Comparison of ENCODE assay signal across 13 mouse cellular contexts in genomic region chr17:25374011-25374410, GRCm38 (mm10). TPM values are rescaled to one million over a fixed set of nuclear protein-coding genes. Genes with fewer than 3 reads are reported as not detected.
A peak's percentile ranks its signal among the peaks of the same experiment; 100 is the strongest.
DNase-seq lines count a peak whose midpoint lies in the region; ATAC-seq and TF ChIP-seq lines count a peak whose summit lies in the region.
"Had no signal": no experiment of that assay in that cellular context is flagged by ENCODE, and none has a peak within 500 bp of the region (broad histone marks: within the 10 kb centered on the region; RNA-seq: fewer than 3 reads in every experiment).

No protein-coding gene starts in this region.

- 36% methylated on average over 9 of the region's 9 CpGs for WGBS in heart, adult 2 months
- WGBS in liver, postnatal 0 days (ENCODE audit: insufficient replicate concordance) = 49% methylated on average over 9 of the region's 9 CpGs
- 45% methylated on average over 9 of the region's 9 CpGs for WGBS in liver, embryonic 12.5 days (ENCODE audit: insufficient replicate concordance)

- intact Hi-C loops in heart, postnatal 10 days (cut with DNase I) = no loop called here
- intact Hi-C loops in heart, adult 2 months (cut with DNase I) = no loop called here

- H3K4me3 ChIP-seq in heart, adult 2 months = no peak overlapping the region
- no peak overlapping the region for H3K4me3 ChIP-seq in liver, postnatal 0 days (ENCODE audit: low read depth, low read length)
- H3K4me3 ChIP-seq in liver, embryonic 12.5 days = no peak overlapping the region
- H3K4me3 ChIP-seq: neural tube, embryonic 12.5 days had no signal

- no peak overlapping the region for H3K9ac ChIP-seq in heart, adult 2 months (ENCODE audit: low read depth, low read length)
- no peak overlapping the region for H3K9ac ChIP-seq in liver, postnatal 0 days (replicated peaks)
- no peak overlapping the region for H3K9ac ChIP-seq in liver, embryonic 12.5 days
- H3K9ac ChIP-seq: neural tube, embryonic 12.5 days had no signal

- no peaks in the 10 kb centered on the region for H3K27me3 ChIP-seq in heart, adult 2 months (ENCODE audit: control insufficient read depth, insufficient read depth, low read length)
- H3K27me3 ChIP-seq in liver, postnatal 0 days (ENCODE audit: insufficient read depth, low read length) = no peaks in the 10 kb centered on the region
- H3K27me3 ChIP-seq in liver, embryonic 12.5 days (replicated peaks) = peaks cover 15% of the 10 kb centered on the region

- no peaks in the 10 kb centered on the region for H3K79me2 ChIP-seq in heart, adult 2 months (replicated peaks; ENCODE audit: control insufficient read depth, insufficient read depth, low read length)

- H3K9me3 ChIP-seq in liver, postnatal 0 days (ENCODE audit: low read length) = no peaks in the 10 kb centered on the region
- H3K9me3 ChIP-seq in liver, embryonic 12.5 days (replicated peaks) = peaks cover 20% of the 10 kb centered on the region
- H3K9me3 ChIP-seq: neural tube, embryonic 12.5 days had no signal

- no peaks in the 10 kb centered on the region for H3K36me3 ChIP-seq in heart, adult 2 months (ENCODE audit: control insufficient read depth, insufficient read depth, low read length)
- H3K36me3 ChIP-seq in liver, postnatal 0 days (replicated peaks; ENCODE audit: insufficient read depth, low read length) = no peaks in the 10 kb centered on the region
- H3K36me3 ChIP-seq in liver, embryonic 12.5 days = peaks cover 9% of the 10 kb centered on the region

- no peak overlapping the region for H3K4me2 ChIP-seq in liver, postnatal 0 days (ENCODE audit: low read depth, low read length)
- H3K4me2 ChIP-seq in liver, embryonic 12.5 days = no peak overlapping the region
- H3K4me2 ChIP-seq: neural tube, embryonic 12.5 days had no signal

- DNase-seq in heart, postnatal 10 days = peak; percentile 12 to 23
- DNase-seq in heart, adult 2 months = no peak
- no peak for DNase-seq in liver, postnatal 0 days
- peak; percentile 50 for DNase-seq in embryo, embryonic 10 days (ENCODE audit: low spot score)
- peak; percentile 58 to 78 for DNase-seq in lung, postnatal 4 days
- DNase-seq in thymus, postnatal 0 days (ENCODE audit: low spot score) = no peak
- DNase-seq: cerebellum, adult 11 months; thymus, adult 18-20 months had no signal

- H3K27ac ChIP-seq in heart, adult 2 months = no peak overlapping the region
- no peak overlapping the region for H3K27ac ChIP-seq in liver, postnatal 0 days (ENCODE audit: low read depth)
- no peak overlapping the region for H3K27ac ChIP-seq in liver, embryonic 12.5 days
- H3K27ac ChIP-seq: neural tube, embryonic 12.5 days had no signal

- no peak for ATAC-seq in liver, postnatal 0 days
- ATAC-seq in liver, embryonic 12.5 days = no peak
- ATAC-seq in megakaryocyte-erythroid progenitor cell, adult 5-6 weeks (replicated peaks; ENCODE audit: low FRiP score, low TSS enrichment, poor library complexity, severe bottlenecking) = no peak

- H3K4me1 ChIP-seq in heart, adult 2 months (ENCODE audit: control insufficient read depth, insufficient read depth, low read length) = no peaks in the 10 kb centered on the region
- H3K4me1 ChIP-seq in liver, postnatal 0 days (ENCODE audit: insufficient read depth) = peaks cover 6% of the 10 kb centered on the region; the same call in 1 of the 2 replicates
- H3K4me1 ChIP-seq in liver, embryonic 12.5 days = peaks cover 6% of the 10 kb centered on the region; the same call in 1 of the 2 replicates
- H3K4me1 ChIP-seq: neural tube, embryonic 12.5 days had no signal

- no peak for TF ChIP-seq EP300 in heart, adult 2 months (IDR thresholded peaks at IDR 0.05; ENCODE audit: insufficient read depth, low read depth, low read length)
- no peak for TF ChIP-seq EP300 in liver, postnatal 0 days (IDR thresholded peaks at IDR 0.05; ENCODE audit: low read depth)

- TF ChIP-seq CTCF in heart, adult 2 months (IDR thresholded peaks at IDR 0.05) = no peak
- peak; percentile 24 for TF ChIP-seq CTCF in liver, postnatal 0 days (IDR thresholded peaks at IDR 0.05; ENCODE audit: low read depth)

- no peak for TF ChIP-seq POLR2A in heart, adult 2 months (IDR thresholded peaks at IDR 0.05; ENCODE audit: insufficient read depth, low read depth, low read length)

RNA-seq across cellular contexts. Expression of gene Tpsg1, which starts 4.9 kb away (rescaled TPM):
- total RNA-seq in heart, postnatal 10 days (2021) = not detected
- total RNA-seq in heart, adult 2 months (2021) = not detected
- polyA plus RNA-seq in heart, adult 2 months (2012; rRNA removed) = 0.47 and 0.61 TPM in 2 replicates
- 0.21 TPM in 1 of 2 replicates, not detected in the other for polyA plus RNA-seq in liver, postnatal 0 days (2015; fragmentation: Nextera tagmentation; extraction: Ambion mirVana)
- polyA plus RNA-seq in liver, embryonic 12.5 days (2016; fragmentation: Nextera tagmentation; extraction: Ambion mirVana) = 0.42 and 0.69 TPM in 2 replicates
- 0.36 and 0.52 TPM in 2 replicates for polyA plus RNA-seq in thymus, postnatal 0 days (2015; fragmentation: Nextera tagmentation; extraction: Ambion mirVana)
- total RNA-seq in megakaryocyte-erythroid progenitor cell, adult 5-6 weeks (2014; fragmentation: Nextera tagmentation) = not detected in 2 replicates
- not detected in 2 replicates for total RNA-seq in megakaryocyte-erythroid progenitor cell, adult 5-6 weeks (2017)
- total RNA-seq: left cerebral cortex, postnatal 25 days had no signal

RNA-seq across cellular contexts. Expression of gene Tpsb2, which starts 7.9 kb away (rescaled TPM):
- 1 to 10 TPM; 6.0 to 6.7 TPM for total RNA-seq in heart, postnatal 10 days (2021)
- 1 to 10 TPM; 1.4 to 2.5 TPM for total RNA-seq in heart, adult 2 months (2021)
- polyA plus RNA-seq in heart, adult 2 months (2012; rRNA removed) = 6.3 and 8.2 TPM in 2 replicates
- 0.75 and 1.6 TPM in 2 replicates for polyA plus RNA-seq in liver, postnatal 0 days (2015; fragmentation: Nextera tagmentation; extraction: Ambion mirVana)
- polyA plus RNA-seq in liver, embryonic 12.5 days (2016; fragmentation: Nextera tagmentation; extraction: Ambion mirVana) = 0.29 TPM in 1 of 2 replicates, not detected in the other
- 8.0 and 9.1 TPM in 2 replicates for polyA plus RNA-seq in thymus, postnatal 0 days (2015; fragmentation: Nextera tagmentation; extraction: Ambion mirVana)
- not detected in 2 replicates for total RNA-seq in megakaryocyte-erythroid progenitor cell, adult 5-6 weeks (2014; fragmentation: Nextera tagmentation)
- not detected in 2 replicates for total RNA-seq in megakaryocyte-erythroid progenitor cell, adult 5-6 weeks (2017)
- total RNA-seq: left cerebral cortex, postnatal 25 days had no signal
- polyA plus RNA-seq: neural tube, embryonic 12.5 days had no signal

RNA-seq across cellular contexts. Expression of gene Tpsab1, which starts 28.6 kb away (rescaled TPM):
- total RNA-seq in heart, postnatal 10 days (2021) = 1 to 10 TPM; 2.3 to 2.4 TPM
- total RNA-seq in heart, adult 2 months (2021) = under 1 TPM; 0.70 to 0.82 TPM
- 0.12 and 0.31 TPM in 2 replicates for polyA plus RNA-seq in heart, adult 2 months (2012; rRNA removed)
- 0.06 TPM in 1 of 2 replicates, not detected in the other for polyA plus RNA-seq in liver, postnatal 0 days (2015; fragmentation: Nextera tagmentation; extraction: Ambion mirVana)
- polyA plus RNA-seq in liver, embryonic 12.5 days (2016; fragmentation: Nextera tagmentation; extraction: Ambion mirVana) = not detected in 2 replicates
- 0.30 and 0.40 TPM in 2 replicates for polyA plus RNA-seq in thymus, postnatal 0 days (2015; fragmentation: Nextera tagmentation; extraction: Ambion mirVana)
- not detected in 2 replicates for total RNA-seq in megakaryocyte-erythroid progenitor cell, adult 5-6 weeks (2014; fragmentation: Nextera tagmentation)
- total RNA-seq in megakaryocyte-erythroid progenitor cell, adult 5-6 weeks (2017) = not detected in 2 replicates
- total RNA-seq: left cerebral cortex, postnatal 25 days had no signal
- polyA plus RNA-seq: neural tube, embryonic 12.5 days had no signal

RNA-seq across cellular contexts. Expression of gene Prss29, which starts 55.6 kb away (rescaled TPM):
- total RNA-seq in heart, postnatal 10 days (2021) = not detected
- total RNA-seq in heart, adult 2 months (2021) = not detected
- polyA plus RNA-seq in heart, adult 2 months (2012; rRNA removed) = not detected in 2 replicates
- not detected in 2 replicates for polyA plus RNA-seq in liver, postnatal 0 days (2015; fragmentation: Nextera tagmentation; extraction: Ambion mirVana)
- polyA plus RNA-seq in liver, embryonic 12.5 days (2016; fragmentation: Nextera tagmentation; extraction: Ambion mirVana) = not detected in 2 replicates
- polyA plus RNA-seq in thymus, postnatal 0 days (2015; fragmentation: Nextera tagmentation; extraction: Ambion mirVana) = 1.6 and 1.9 TPM in 2 replicates
- total RNA-seq in megakaryocyte-erythroid progenitor cell, adult 5-6 weeks (2014; fragmentation: Nextera tagmentation) = not detected in 2 replicates
- not detected in 2 replicates for total RNA-seq in megakaryocyte-erythroid progenitor cell, adult 5-6 weeks (2017)
- total RNA-seq: gastrocnemius, postnatal 4 days; left cerebral cortex, postnatal 25 days had no signal
- polyA plus RNA-seq: neural tube, embryonic 12.5 days had no signal

RNA-seq across cellular contexts. Expression of gene Cacna1h, which starts 59.6 kb away (rescaled TPM):
- 1 to 10 TPM; 7.9 to 8.4 TPM for total RNA-seq in heart, postnatal 10 days (2021)
- 1 to 10 TPM; 4.5 to 5.5 TPM for total RNA-seq in heart, adult 2 months (2021)
- 20.4 and 23.2 TPM in 2 replicates for polyA plus RNA-seq in heart, adult 2 months (2012; rRNA removed)
- polyA plus RNA-seq in liver, postnatal 0 days (2015; fragmentation: Nextera tagmentation; extraction: Ambion mirVana) = 0.15 and 0.17 TPM in 2 replicates
- polyA plus RNA-seq in liver, embryonic 12.5 days (2016; fragmentation: Nextera tagmentation; extraction: Ambion mirVana) = 1.2 and 1.6 TPM in 2 replicates
- 0.17 and 0.18 TPM in 2 replicates for polyA plus RNA-seq in thymus, postnatal 0 days (2015; fragmentation: Nextera tagmentation; extraction: Ambion mirVana)
- 0.67 and 3.8 TPM in 2 replicates for total RNA-seq in megakaryocyte-erythroid progenitor cell, adult 5-6 weeks (2014; fragmentation: Nextera tagmentation)
- total RNA-seq in megakaryocyte-erythroid progenitor cell, adult 5-6 weeks (2017) = 0.15 TPM in 1 of 2 replicates, not detected in the other

Comparison
In these comparisons a context has a peak if more than half of its experiments do, and no peak if none do; other contexts are left out.
1. DNase-seq: peak in heart, postnatal 10 days (2 of 2), embryo, embryonic 10 days (single experiment) and lung, postnatal 4 days (2 of 2); none in heart, adult 2 months (0 of 2), liver, postnatal 0 days (single experiment) and thymus, postnatal 0 days (single experiment).